Mouse (Mus musculus): Measurements from ENCODE around the gene Rec114.

DNA sequence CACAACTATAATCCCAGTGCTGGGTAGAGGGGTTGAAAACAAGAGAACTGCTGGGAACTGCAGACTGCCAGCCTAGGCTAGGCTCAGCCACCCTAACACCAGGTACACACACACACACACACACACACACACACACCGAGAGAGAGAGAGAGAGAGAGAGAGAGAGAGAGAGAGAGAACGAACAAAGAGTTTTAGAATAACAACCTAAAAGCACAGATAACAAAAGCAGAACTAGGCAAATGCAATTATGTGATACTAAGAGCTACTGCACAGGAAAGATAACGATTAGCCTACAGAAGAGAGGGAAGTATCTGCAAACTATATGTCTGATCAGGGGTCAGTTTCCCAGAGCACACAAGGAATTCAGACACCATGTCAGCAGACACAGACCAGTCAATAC, 24.8 kb downstream of the Rec114 start:
- TF ChIP-seq EP300 (IDR thresholded peaks at IDR 0.05; ENCODE audit: insufficient read depth, low read depth, low read length) (no peak), POLR2A (IDR thresholded peaks at IDR 0.05; ENCODE audit: insufficient read depth, low read depth, low read length) (no peak)

Data from heart, adult 2 months (tissue).